Mouse (Mus musculus): ENCODE data around the gene 5430402E10Rik. TPM values are rescaled to one million over a fixed set of nuclear protein-coding genes. Genes with fewer than 3 reads are reported as not detected.
"Not testable (repeated sequence)": the region's sequence is repeated elsewhere in the genome, so short reads cannot be mapped to it uniquely, and the experiment has no call there.

5430402E10Rik gene
- not detected for total RNA-seq (2021)
- long read RNA-seq, experiment 1, result 0 reads
- long read RNA-seq, experiment 2, result 0 reads

- not testable (repeated sequence) for DNase-seq
These were observed at the start of gene 5430402E10Rik for GRCm38 (mm10) chrX:77924962-77925361. TSS of gene 5430402E10Rik (minus strand) at chrX:77925062.

- peak; percentile 4 for DNase-seq
These were observed 44.8 kb downstream of the 5430402E10Rik start for GRCm38 (mm10) chrX:77880033-77880432.

Other genes with a start within 250 kb of the 5430402E10Rik start
- gene Prkx, start 128.8 kb downstream of the 5430402E10Rik start, total RNA-seq (2021), result 10 to 100 TPM; 12.6 to 14.3 TPM
- gene Pbsn, start 71.4 kb downstream of the 5430402E10Rik start, total RNA-seq (2021), result not detected
- gene Gm14744, start 60.3 kb downstream of the 5430402E10Rik start, total RNA-seq (2021), result not detected
- gene Obp1a, start 166.3 kb upstream of the 5430402E10Rik start, total RNA-seq (2021), result not detected
- gene Gm5938, start 200.4 kb upstream of the 5430402E10Rik start, total RNA-seq (2021), result not detected

Data from adrenal gland, postnatal 10 days (tissue).